Mouse (Mus musculus) liver, embryonic 14.5 days (tissue): ENCODE data around the gene Cntnap2. TPM values are rescaled to one million over a fixed set of nuclear protein-coding genes. Genes with fewer than 3 reads are reported as not detected.

Source experiments
- ATAC-seq: fragments of 200-750 bp; cut with Nextera tagmentation; 2 replicates; pipeline ENCODE4 v1.8.0; 2017; ENCODE audit warnings: moderate number of reproducible peaks, mild to moderate bottlenecking, moderate library complexity; ENCODE audit not compliant: insufficient read depth
- DNase-seq, 3 experiments: peaks; one replicate each; pipeline ENCODE4 v3.0.0-alpha.2; 2012 to 2013; ENCODE audit warnings: low read depth in 3 of 3, low spot score in 3 of 3
- H3K27ac ChIP-seq: fragments of 300-500 bp; sonication (generic); 2 replicates; pipeline ENCODE4 v1.5.1; 2014; ENCODE audit warnings: moderate library complexity, mild to moderate bottlenecking, control low read depth, inconsistent platforms
- H3K27me3 ChIP-seq: fragments of 300-500 bp; sonication (generic); 2 replicates; pipeline ENCODE4 v1.6.1; 2014; ENCODE audit warnings: mild to moderate bottlenecking, low read length, moderate library complexity; ENCODE audit not compliant: control insufficient read depth, insufficient read depth
- H3K36me3 ChIP-seq: fragments of 300-500 bp; sonication (generic); replicated peaks from 2 replicates; pipeline ENCODE4 v1.6.1; 2014; ENCODE audit warnings: low read depth; ENCODE audit not compliant: control insufficient read depth, insufficient read depth
- H3K4me1 ChIP-seq, 2 experiments: fragments of 200-500 bp in 1 of 2; fragments of 300-500 bp in 1 of 2; sonication (generic) in 1 of 2; replicated peaks; 2 replicates each; pipeline ENCODE4 v1.6.1; 2012 to 2014; ENCODE audit warnings: antibody characterized with exemption in 1 of 2, inconsistent platforms in 1 of 2, low read length in 1 of 2; ENCODE audit not compliant: control insufficient read depth in 2 of 2, insufficient read depth in 2 of 2
- H3K4me2 ChIP-seq: fragments of 300-500 bp; sonication (generic); 2 replicates; pipeline ENCODE4 v1.6.1; 2014; ENCODE audit warnings: low read depth, mild to moderate bottlenecking, control low read depth, moderate library complexity
- H3K4me3 ChIP-seq, 2 experiments: fragments of 200-500 bp in 1 of 2; fragments of 300-500 bp in 1 of 2; sonication (generic) in 1 of 2; 2 replicates each; pipeline ENCODE4 v1.5.1; 2012 to 2014; ENCODE audit warnings: low read depth in 2 of 2, low read length in 2 of 2, mild to moderate bottlenecking in 2 of 2, control low read depth in 1 of 2, inconsistent platforms in 1 of 2, moderate library complexity in 1 of 2; ENCODE audit not compliant: insufficient read depth in 1 of 2
- H3K9ac ChIP-seq: fragments of 300-500 bp; sonication (generic); replicated peaks from 2 replicates; pipeline ENCODE4 v1.6.1; 2014; ENCODE audit warnings: mild to moderate bottlenecking, control low read depth, moderate library complexity
- H3K9me3 ChIP-seq: fragments of 300-500 bp; sonication (generic); 2 replicates; pipeline ENCODE4 v1.6.1; 2016; ENCODE audit warnings: low read length, mixed read lengths; ENCODE audit not compliant: control insufficient read depth
- CTCF ChIP-seq: IDR thresholded peaks from 2 replicates; pipeline ENCODE4 v1.5.1; 2016; ENCODE audit warnings: antibody characterized with exemption, low read depth, control low read depth
- EP300 ChIP-seq: IDR thresholded peaks from 2 replicates; pipeline ENCODE4 v1.6.1; 2016; ENCODE audit warnings: antibody characterized with exemption, low read depth
- WGBS: fragments of 180-500 bp; shearing (Covaris S2); extraction: QIAGEN DNeasy Blood & Tissue Kit; methylation state at CpG from one replicate; pipeline ENCODE4 v1.1.7; 2014; ENCODE audit not compliant: insufficient replicate concordance; 5-methylcytosine and 5-hydroxymethylcytosine counted together
- polyA plus RNA-seq, 2 experiments: library from polyadenylated mRNA; depleted of rRNA in 1 of 2; stranded (reverse) in 1 of 2; unstranded in 1 of 2; fragments of >200 nt; fragmentation: Nextera tagmentation in 1 of 2; extraction: Ambion mirVana in 1 of 2; gene quantifications; 2 replicates each; pipeline versions ENCODE4 v1.2.1 to v1.2.3; 2012 to 2014

Cntnap2 gene
- polyA plus RNA-seq, 2 experiments, result 0.38 to 0.39 TPM

DNA sequence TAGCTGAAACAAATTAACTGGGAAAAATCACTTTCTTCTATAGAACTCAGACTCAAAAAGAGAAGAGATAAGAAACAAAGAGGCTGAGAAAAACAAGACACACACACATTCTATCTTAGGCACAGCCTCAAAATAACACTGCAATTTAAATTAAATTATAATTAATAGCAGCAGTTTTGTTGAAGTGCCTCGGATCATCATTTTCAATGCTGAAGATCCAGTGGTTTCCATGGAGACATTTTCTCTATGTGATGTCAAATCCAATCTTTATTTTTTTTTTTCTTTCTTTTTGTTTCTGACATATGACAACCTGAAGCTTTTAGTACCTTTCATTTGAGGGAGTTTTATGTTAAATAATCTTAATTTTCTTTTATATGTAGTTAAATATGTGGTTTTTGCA is 2228.6 kb downstream of the Cntnap2 start:
- ATAC-seq (no peak), DNase-seq (no peak)
- Histone ChIP-seq H3K4me3 (no peak overlapping the region), H3K4me2 (no peak overlapping the region), H3K9me3 (no peaks in the 10 kb centered on the region), H3K27ac (no peak overlapping the region), H3K27me3 (no peaks in the 10 kb centered on the region), H3K9ac (no peak overlapping the region), H3K36me3 (no peaks in the 10 kb centered on the region), H3K4me1 (no peaks in the 10 kb centered on the region)
- 43% methylated on average over 1 of the region's 1 CpGs for WGBS
- TF ChIP-seq CTCF (no peak), EP300 (no peak)

DNA sequence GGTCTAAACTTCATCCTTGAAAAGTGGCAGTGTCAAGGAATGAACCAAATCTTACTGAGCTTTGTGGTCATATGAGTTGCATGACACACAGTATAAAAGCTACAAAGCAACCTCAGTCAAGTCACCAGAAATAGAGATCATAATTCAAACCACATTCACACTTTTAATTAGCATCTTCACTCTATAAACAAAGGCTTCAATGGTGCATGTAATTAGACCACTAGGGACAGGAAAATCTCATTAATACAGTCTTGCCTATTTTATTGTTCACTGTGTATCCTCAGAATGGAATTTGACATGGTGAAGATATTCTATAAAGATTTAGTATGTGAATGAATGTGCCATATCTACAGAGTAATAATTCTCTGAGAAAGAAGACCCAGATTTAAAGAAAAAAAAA is 2232.8 kb downstream of the Cntnap2 start:
- H3K27ac ChIP-seq, result no peak overlapping the region
- H3K9ac ChIP-seq, result no peak overlapping the region
- H3K4me3 ChIP-seq, result no peak overlapping the region
- no peaks in the 10 kb centered on the region for H3K9me3 ChIP-seq
- no peaks in the 10 kb centered on the region for H3K36me3 ChIP-seq
- no peaks in the 10 kb centered on the region for H3K4me1 ChIP-seq
- ATAC-seq, result no peak
- TF ChIP-seq CTCF (no peak), EP300 (no peak)
- H3K4me2 ChIP-seq, result no peak overlapping the region
- H3K27me3 ChIP-seq, result no peaks in the 10 kb centered on the region
- DNase-seq, result no peak

DNA sequence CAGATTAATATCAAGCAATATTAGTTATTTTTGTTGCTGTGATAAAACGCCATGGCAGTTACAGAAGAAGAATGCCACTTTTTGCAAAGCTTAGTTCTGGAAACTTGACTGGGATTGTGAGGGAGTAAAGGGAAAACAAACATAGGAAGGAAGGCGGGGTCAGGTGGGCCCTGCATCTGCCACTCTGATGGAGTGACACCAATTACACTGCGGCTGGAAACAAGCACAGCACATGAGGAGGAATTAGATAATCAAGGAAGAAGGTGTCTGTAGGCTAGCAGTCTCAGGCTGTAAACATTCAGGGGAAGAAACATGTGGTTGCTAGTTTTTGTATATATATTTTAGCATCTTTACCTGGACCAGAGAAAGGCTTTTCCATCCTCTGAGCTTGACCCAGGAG is 2233.3 kb downstream of the Cntnap2 start:
- WGBS, result 41% methylated on average over 3 of the region's 3 CpGs

DNA sequence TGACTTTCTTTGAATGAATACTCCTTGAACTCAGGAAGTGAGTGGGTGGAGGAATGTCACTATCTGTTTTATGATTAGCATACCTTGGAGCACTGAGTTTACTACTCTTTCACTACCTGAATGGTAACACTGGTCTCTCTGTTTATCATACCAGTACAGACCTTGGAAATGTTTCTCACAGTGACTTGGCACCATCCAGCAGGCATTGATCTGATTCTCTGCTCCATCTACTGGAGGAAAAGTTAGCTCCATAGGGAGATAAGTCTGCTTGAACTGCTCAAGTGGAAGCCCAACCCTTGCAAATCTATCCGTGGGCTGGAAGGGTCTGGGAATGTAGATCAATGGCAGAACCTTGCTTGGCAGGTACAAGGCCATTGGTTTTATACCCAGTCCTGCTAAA is 2235.3 kb downstream of the Cntnap2 start:
- Histone ChIP-seq H3K9me3 (no peaks in the 10 kb centered on the region), H3K9ac (no peak overlapping the region), H3K27me3 (no peaks in the 10 kb centered on the region), H3K36me3 (no peaks in the 10 kb centered on the region), H3K4me1 (no peaks in the 10 kb centered on the region), H3K27ac (no peak overlapping the region), H3K4me3 (no peak overlapping the region), H3K4me2 (no peak overlapping the region)
- TF ChIP-seq EP300 (no peak), CTCF (no peak)
- ATAC-seq (no peak), DNase-seq (no peak)
- 22% methylated on average over 1 of the region's 1 CpGs for WGBS

More for the DNA sequence above, 2233.3 kb downstream of the Cntnap2 start:
- Histone ChIP-seq H3K4me3 (no peak overlapping the region), H3K9ac (no peak overlapping the region), H3K4me1 (no peaks in the 10 kb centered on the region), H3K27ac (no peak overlapping the region), H3K9me3 (no peaks in the 10 kb centered on the region), H3K27me3 (no peaks in the 10 kb centered on the region), H3K4me2 (no peak overlapping the region), H3K36me3 (no peaks in the 10 kb centered on the region)
- no peak for TF ChIP-seq EP300
- no peak for TF ChIP-seq CTCF
- ATAC-seq (no peak), DNase-seq (no peak)

DNA sequence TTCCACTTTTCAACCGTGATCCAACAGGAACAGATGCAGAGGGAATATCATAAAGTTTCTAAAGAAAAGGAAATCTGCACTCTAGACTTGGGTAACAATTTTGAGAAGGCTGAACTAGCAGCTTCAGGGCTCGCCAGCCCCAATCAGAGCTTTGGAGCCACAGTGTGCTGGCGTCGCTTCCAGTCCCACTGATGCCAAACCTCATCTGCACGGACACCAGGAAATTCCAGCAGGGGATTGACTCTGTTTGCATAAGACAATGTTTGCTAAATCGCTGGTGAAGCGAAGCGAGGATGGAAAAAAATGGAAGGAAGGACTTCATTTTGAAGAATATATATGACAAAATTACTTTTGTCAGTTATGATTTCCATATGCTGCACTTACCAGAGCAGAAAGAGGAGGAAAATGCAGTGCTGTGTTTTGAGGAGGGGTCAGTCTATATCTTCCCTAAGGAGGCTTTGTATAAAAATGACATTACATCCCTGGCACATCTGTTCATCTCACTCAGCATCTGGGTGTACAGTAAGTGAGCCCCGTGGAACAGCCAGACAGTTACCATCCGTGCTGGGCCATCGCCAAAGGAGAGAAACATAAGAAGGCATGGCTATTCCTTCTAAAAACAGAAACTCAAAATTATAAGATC is 2245.8 kb downstream of the Cntnap2 start:
- H3K4me2 ChIP-seq, result no peak overlapping the region

More for the DNA sequence above, 2245.8 kb downstream of the Cntnap2 start:
- ATAC-seq (no peak), DNase-seq (no peak)
- Histone ChIP-seq H3K27ac (no peak overlapping the region), H3K36me3 (no peaks in the 10 kb centered on the region), H3K9me3 (no peaks in the 10 kb centered on the region), H3K27me3 (no peaks in the 10 kb centered on the region), H3K4me3 (no peak overlapping the region), H3K4me1 (peaks cover 0 to 6% of the 10 kb centered on the region in 2 experiments; a peak in 1 of 4 replicates), H3K9ac (no peak overlapping the region)
- TF ChIP-seq EP300 (no peak), CTCF (no peak)
- WGBS, result 64% methylated on average over 11 of the region's 11 CpGs
